Mouse (Mus musculus) cortical plate, adult 2 months (tissue): ENCODE measurements around the gene Pced1b. TPM values are rescaled to one million over a fixed set of nuclear protein-coding genes. Genes with fewer than 3 reads are reported as not detected.

Experiments used
- H3K27ac ChIP-seq: fragments of 200-500 bp; 2 replicates; pipeline ENCODE4 v1.5.1; 2012; ENCODE audit warnings: low read length, control low read depth, inconsistent platforms; ENCODE audit not compliant: insufficient read depth
- H3K4me1 ChIP-seq: fragments of 200-500 bp; 2 replicates; pipeline ENCODE4 v1.6.1; 2011; ENCODE audit warnings: low read length; ENCODE audit not compliant: control insufficient read depth, insufficient read depth
- H3K4me3 ChIP-seq: fragments of 200-500 bp; 2 replicates; pipeline ENCODE4 v1.5.1; 2011; ENCODE audit warnings: mild to moderate bottlenecking, low read length, control low read depth; ENCODE audit not compliant: insufficient read depth
- CTCF ChIP-seq: fragments of 200-500 bp; IDR thresholded peaks from 2 replicates; pipeline ENCODE4 v1.5.1; 2011; ENCODE audit warnings: mild to moderate bottlenecking, control low read depth, low read length; ENCODE audit not compliant: insufficient read depth; ENCODE audit errors: extremely low read depth
- POLR2A ChIP-seq: fragments of 200-500 bp; IDR thresholded peaks from 2 replicates; pipeline ENCODE4 v1.6.1; 2011; ENCODE audit warnings: mild to moderate bottlenecking, low read length, control low read depth; ENCODE audit not compliant: insufficient read depth; ENCODE audit errors: extremely low read depth
- polyA plus RNA-seq: library from polyadenylated mRNA; depleted of rRNA; stranded (reverse); fragments of >200 nt; gene quantifications from 2 replicates; pipeline ENCODE4 v1.2.3, GENCODE M21; 2012

Gene Pced1b
- polyA plus RNA-seq, 1 experiment: 9.9 TPM

DNA sequence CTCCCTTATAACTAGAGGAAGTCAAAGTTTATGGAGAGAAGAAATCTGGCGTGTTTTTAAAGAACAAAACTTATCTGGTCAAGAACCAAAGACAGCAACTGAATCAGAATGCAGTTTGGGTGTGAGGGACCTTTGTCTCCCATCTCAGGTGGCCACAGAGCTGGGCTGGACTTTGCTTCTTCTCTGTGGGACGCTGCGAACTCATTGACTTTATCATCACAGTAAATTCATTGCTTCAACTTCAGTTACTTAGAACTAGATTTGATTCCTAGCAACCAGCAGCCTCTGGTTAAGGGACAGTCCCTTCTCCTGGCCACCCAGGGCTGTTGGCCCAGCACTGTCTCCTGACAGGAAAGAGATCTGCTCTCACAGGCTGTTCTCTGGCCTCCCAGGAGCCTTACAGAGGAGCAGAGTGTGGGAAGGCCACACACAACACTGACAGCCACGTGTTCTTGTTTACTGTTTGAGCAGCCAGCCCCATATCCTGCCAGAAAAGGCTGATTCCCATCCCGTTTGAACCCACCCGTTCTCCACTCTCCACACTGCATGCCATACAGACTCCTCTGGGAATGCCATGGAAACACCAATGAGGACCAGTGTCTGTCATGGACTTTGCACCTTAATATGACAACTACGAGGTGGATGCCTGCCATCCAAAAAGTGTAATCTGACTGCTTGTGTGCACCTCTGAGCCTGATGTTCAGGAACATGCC is 25.2 kb downstream of the Pced1b start:
- no peak overlapping the region for H3K27ac ChIP-seq
- H3K4me3 ChIP-seq: no peak overlapping the region
- TF ChIP-seq CTCF: no peak
- no peak for TF ChIP-seq POLR2A
- no peaks in the 10 kb centered on the region for H3K4me1 ChIP-seq

DNA sequence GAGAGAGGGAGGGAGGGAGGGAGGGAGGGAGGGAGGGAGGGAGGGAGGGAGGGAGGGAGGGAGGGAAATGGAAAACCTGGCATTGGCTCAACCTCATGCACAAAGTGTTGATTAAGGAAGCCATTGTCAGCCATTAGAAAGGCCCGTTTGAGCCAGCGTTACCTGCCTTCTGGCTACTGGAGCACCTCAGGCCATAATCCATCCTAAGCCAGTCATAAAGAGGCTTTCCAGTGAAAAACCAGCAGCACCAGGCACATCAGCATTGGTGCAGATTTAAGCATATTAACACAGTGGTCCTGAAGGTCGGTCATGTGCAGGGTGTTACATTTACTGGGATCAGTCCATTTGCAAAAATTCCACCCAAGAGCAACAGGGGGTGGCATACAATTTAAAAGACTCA is 25.9 kb downstream of the Pced1b start:
- Histone ChIP-seq H3K4me3 (no peak overlapping the region), H3K27ac (no peak overlapping the region), H3K4me1 (no peaks in the 10 kb centered on the region)
- TF ChIP-seq CTCF (no peak), POLR2A (no peak)

DNA sequence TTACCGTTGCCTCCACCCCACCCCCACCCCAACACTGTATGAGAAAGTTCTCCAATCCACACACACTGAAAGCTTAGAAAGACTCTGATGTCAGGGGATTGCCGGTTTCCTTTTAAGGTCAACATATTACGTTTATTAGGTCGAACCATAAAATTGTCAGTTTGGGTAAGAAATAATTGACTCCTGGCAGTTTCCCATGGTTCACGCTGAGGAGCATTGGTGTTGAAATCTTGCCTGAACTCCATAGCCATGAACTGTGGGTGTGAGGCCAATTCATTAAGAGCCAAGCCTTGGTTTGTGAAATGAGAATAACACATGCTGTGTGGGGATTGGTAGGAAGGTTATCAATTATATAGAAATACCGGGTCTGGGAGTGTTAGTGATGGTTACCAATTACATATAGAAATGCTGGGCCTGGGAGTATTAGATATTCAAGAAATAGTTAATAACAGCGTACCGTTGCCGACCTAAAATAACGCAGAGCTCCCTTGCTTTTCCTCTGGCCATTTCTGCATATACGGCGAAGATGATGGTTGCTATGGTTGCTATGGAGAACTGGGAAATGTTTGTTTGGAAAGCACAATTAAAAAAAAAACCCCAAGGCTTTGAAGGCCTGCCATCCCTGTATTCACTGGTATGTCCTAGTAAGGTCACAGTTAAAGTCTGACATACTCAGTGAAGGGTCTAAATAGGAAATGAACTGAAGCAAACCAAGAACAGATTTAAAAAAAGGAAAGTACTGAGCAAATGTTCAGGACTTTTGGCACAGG is 28.9 kb downstream of the Pced1b start:
- H3K27ac ChIP-seq: no peak overlapping the region
- no peak overlapping the region for H3K4me3 ChIP-seq
- no peaks in the 10 kb centered on the region for H3K4me1 ChIP-seq
- TF ChIP-seq CTCF (no peak), POLR2A (no peak)

DNA sequence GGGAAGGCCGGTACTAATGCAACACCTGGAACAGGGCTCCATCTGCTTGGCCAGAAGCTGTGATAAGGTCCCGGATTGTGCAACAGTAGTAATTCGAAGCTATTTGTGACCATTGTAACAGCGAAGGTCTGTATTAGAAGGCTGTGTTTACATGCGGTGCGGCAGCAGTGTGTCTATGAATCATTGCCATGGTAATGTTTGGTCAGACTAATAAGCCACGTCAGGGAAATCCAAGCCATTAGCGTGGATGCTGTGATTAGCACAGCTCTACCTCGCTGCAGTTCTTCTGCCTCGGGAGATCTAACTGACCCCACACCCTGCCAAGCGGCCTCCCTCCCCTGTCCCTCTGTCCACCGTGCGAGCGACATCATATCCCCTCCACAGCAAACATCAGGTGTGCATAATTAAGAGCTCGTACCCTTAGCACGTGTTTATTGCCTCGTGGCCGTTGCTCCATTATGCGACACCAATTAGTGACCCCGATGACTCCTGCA is 29.8 kb downstream of the Pced1b start:
- Histone ChIP-seq H3K4me1 (no peaks in the 10 kb centered on the region), H3K4me3 (no peak overlapping the region), H3K27ac (no peak overlapping the region)
- no peak for TF ChIP-seq POLR2A
- TF ChIP-seq CTCF: no peak

DNA sequence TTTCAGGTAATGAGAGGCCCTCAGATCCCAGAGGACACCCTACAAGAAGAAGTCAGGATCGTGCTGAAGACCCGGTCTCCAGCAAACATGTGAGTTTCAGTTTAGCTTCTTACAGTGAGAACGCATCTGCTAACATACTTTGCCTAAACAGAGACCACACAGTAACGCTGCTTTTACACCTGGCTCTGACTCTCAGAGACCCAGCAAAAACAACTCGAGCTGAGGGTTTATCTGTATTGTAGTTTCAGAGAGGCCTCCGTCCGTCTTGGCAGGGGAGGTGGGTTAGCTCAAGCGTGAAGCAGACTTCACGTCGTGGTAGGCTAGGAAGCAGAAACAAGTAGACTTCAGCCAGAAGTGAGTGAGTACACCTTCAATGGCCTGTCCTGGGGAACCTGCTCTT is 30.4 kb downstream of the Pced1b start:
- H3K27ac ChIP-seq: no peak overlapping the region
- H3K4me1 ChIP-seq: no peaks in the 10 kb centered on the region
- TF ChIP-seq POLR2A (no peak), CTCF (no peak)
- no peak overlapping the region for H3K4me3 ChIP-seq

- TF ChIP-seq POLR2A (no peak), CTCF (no peak)
Observed at GRCm38 (mm10) chr15:97278340-97278948, 31.5 kb downstream of the Pced1b start.

DNA sequence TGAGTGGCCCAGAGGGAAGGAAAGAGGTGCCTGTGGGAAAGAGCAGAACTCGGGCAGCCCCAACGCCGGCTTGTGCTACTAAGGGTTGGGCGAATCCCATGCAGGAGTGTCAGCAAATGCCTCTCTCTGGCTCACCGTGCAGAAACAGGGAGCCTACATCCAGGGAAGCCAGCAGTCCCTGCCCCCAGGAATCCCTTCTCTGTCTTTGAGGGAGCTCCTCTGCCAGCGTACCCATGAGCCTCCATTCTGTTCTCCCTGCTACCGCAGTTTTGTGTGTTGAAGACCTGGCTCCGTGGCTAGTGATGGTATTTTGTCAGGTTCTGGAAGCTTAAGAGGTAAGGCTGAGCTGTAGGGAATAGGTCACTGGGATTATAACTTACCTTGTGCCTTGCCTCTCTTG is 33.2 kb downstream of the Pced1b start:
- TF ChIP-seq CTCF: no peak
- TF ChIP-seq POLR2A: no peak
- H3K27ac ChIP-seq: no peak overlapping the region
- H3K4me3 ChIP-seq: no peak overlapping the region
- H3K4me1 ChIP-seq: no peaks in the 10 kb centered on the region

More at GRCm38 (mm10) chr15:97278340-97278948, 31.5 kb downstream of the Pced1b start:
- no peak overlapping the region for H3K27ac ChIP-seq
- H3K4me1 ChIP-seq: no peaks in the 10 kb centered on the region
- no peak overlapping the region for H3K4me3 ChIP-seq

- Histone ChIP-seq H3K4me1 (no peaks in the 10 kb centered on the region), H3K27ac (no peak overlapping the region), H3K4me3 (no peak overlapping the region)
- no peak for TF ChIP-seq CTCF
- TF ChIP-seq POLR2A: no peak
Observed at GRCm38 (mm10) chr15:97280776-97281175, 33.9 kb downstream of the Pced1b start.

DNA sequence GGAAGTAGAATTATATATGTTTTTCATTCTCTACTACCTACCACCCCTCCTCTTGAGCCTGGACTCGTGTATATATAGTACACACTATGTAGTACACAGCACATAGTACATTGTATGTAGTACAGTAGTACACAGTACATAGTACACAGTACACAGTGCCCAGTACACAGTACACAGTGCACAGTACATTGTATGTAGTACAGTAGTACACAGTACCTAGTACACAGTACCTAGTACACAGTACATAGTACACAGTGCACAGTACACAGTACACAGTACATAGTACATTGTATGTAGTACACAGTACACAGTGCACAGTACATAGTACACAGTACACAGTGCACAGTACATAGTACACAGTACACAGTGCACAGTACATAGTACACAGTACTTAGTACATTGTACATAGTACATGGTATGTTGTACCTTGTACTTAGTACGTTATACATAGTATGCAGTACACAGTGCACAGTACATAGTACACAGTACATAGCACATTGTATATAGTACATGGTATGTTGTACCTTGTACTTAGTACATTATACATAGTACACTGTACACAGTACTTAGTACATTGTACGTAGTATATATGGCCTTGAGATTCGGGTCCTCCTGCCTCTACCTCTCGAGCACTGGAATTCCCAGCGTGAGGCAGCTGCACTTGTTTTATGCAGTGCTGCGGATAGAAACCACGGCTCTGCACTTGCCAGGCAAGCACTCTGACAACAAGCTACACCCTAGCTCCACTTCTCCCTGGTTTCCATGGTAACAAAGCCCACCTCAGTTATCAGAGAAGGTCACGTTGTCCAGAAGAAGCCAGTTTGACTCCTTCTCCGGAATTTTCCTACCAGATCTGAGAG is 35.0 kb downstream of the Pced1b start:
- TF ChIP-seq CTCF (no peak), POLR2A (no peak)
- Histone ChIP-seq H3K4me1 (no peaks in the 10 kb centered on the region), H3K4me3 (no peak overlapping the region), H3K27ac (no peak overlapping the region)
